ENCODE assay signal across 25 mouse cellular contexts in the genomic region with DNA sequence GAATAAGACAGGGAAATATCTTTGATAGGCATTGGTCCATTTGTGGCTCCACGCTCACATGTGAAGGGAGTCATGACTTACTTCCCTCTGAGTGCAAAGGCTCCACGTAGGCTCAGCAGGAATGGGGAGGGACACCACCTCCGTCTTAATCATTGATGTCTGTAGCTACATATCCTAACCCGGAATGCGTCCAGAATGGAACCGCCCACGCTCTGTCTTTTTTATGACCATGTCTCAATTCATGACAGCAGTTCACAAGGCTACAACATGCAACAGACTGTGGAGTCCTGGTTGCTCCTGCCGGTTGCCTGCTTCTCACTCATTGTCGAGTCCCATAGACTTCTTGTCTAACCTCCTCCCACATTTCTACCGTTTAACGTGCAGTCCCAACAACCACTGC.
DNase-seq lines count a peak whose midpoint lies in the region; ATAC-seq and TF ChIP-seq lines count a peak whose summit lies in the region.
"Had no signal": no experiment of that assay in that cellular context is flagged by ENCODE, and none has a peak within 500 bp of the region (broad histone marks: within the 10 kb centered on the region; RNA-seq: fewer than 3 reads in every experiment).

No protein-coding gene starts in this region.

- H3K4me1 ChIP-seq in embryonic facial prominence, embryonic 12.5 days = peaks cover 7% of the 10 kb centered on the region; the same call in 1 of the 2 replicates
- H3K4me1 ChIP-seq in limb, embryonic 14.5 days (ENCODE audit: control insufficient read depth, insufficient read depth, low read length) = peaks cover 41% of the 10 kb centered on the region
- H3K4me1 ChIP-seq: liver, embryonic 12.5 days had no signal

- 78% methylated on average over 11 of the region's 11 CpGs for WGBS in embryonic facial prominence, embryonic 12.5 days
- 81% methylated on average over 11 of the region's 11 CpGs for WGBS in limb, embryonic 14.5 days

- H3K36me3 ChIP-seq in embryonic facial prominence, embryonic 12.5 days = no peaks in the 10 kb centered on the region
- no peaks in the 10 kb centered on the region for H3K36me3 ChIP-seq in limb, embryonic 14.5 days (ENCODE audit: control insufficient read depth, insufficient read depth, low read length)
- H3K36me3 ChIP-seq: heart, embryonic 12.5 days; hindbrain, embryonic 10.5 days; hindbrain, embryonic 15.5 days; liver, embryonic 12.5 days; midbrain, embryonic 15.5 days had no signal

- H3K4me3 ChIP-seq in embryonic facial prominence, embryonic 12.5 days = no peak overlapping the region
- no peak overlapping the region for H3K4me3 ChIP-seq in limb, embryonic 14.5 days (replicated peaks; ENCODE audit: low read length)
- H3K4me3 ChIP-seq: heart, embryonic 12.5 days; hindbrain, embryonic 10.5 days; hindbrain, embryonic 15.5 days; liver, embryonic 12.5 days; midbrain, embryonic 15.5 days had no signal

- TF ChIP-seq POLR2A in limb, embryonic 14.5 days (IDR thresholded peaks at IDR 0.05; ENCODE audit: borderline replicate concordance, extremely low read depth, insufficient read depth, insufficient read length) = no peak

- DNase-seq in NIH3T3 (ENCODE audit: low read depth) = peak; percentile 62
- DNase-seq in fat pad, adult 2 months (ENCODE audit: extremely low read depth, low read depth, low spot score) = peak; percentile 40
- DNase-seq in limb, embryonic 14.5 days (ENCODE audit: low spot score) = no peak
- DNase-seq in lung, postnatal 10 days = no peak
- DNase-seq in adrenal gland, adult 8-10 months = no peak
- DNase-seq in cerebellum, adult 9-11 months = no peak
- DNase-seq: adrenal gland, postnatal 10 days; cerebellum, adult 8-10 months; forebrain, postnatal 0 days; gastrocnemius, postnatal 14 days; kidney, adult 11 months; kidney, postnatal 4 days; liver, postnatal 0 days; right cerebral cortex, postnatal 4 days; thymus, adult 18-20 months; thymus, postnatal 25 days had no signal

- ATAC-seq in embryonic facial prominence, embryonic 12.5 days (ENCODE audit: insufficient number of reproducible peaks, insufficient read depth, low FRiP score, low TSS enrichment) = no peak
- ATAC-seq in limb, embryonic 14.5 days (ENCODE audit: low FRiP score, low read depth) = no peak
- ATAC-seq: forebrain, postnatal 0 days; inflammation-experienced regulatory T-cells, adult 6 months; liver, embryonic 12.5 days; liver, postnatal 0 days; midbrain, embryonic 15.5 days had no signal

- no peak overlapping the region for H3K9ac ChIP-seq in embryonic facial prominence, embryonic 12.5 days
- H3K9ac ChIP-seq in limb, embryonic 14.5 days (ENCODE audit: low read depth, low read length, severe bottlenecking) = no peak overlapping the region
- H3K9ac ChIP-seq: forebrain, postnatal 0 days; heart, embryonic 12.5 days; hindbrain, embryonic 15.5 days; liver, embryonic 12.5 days; liver, postnatal 0 days; midbrain, embryonic 15.5 days had no signal

- H3K9me3 ChIP-seq in embryonic facial prominence, embryonic 12.5 days = no peaks in the 10 kb centered on the region
- no peaks in the 10 kb centered on the region for H3K9me3 ChIP-seq in limb, embryonic 14.5 days (ENCODE audit: control insufficient read depth, low read length)
- H3K9me3 ChIP-seq: heart, embryonic 12.5 days; hindbrain, embryonic 10.5 days; hindbrain, embryonic 15.5 days; liver, embryonic 12.5 days; midbrain, embryonic 15.5 days had no signal

- H3K4me2 ChIP-seq in embryonic facial prominence, embryonic 12.5 days (replicated peaks) = no peak overlapping the region
- H3K4me2 ChIP-seq in limb, embryonic 14.5 days (replicated peaks; ENCODE audit: low read depth, low read length, severe bottlenecking) = no peak overlapping the region
- H3K4me2 ChIP-seq: heart, embryonic 12.5 days; hindbrain, embryonic 15.5 days; liver, embryonic 12.5 days; midbrain, embryonic 15.5 days had no signal

- H3K27ac ChIP-seq in embryonic facial prominence, embryonic 12.5 days = peak overlapping the region; percentile 4; the same call in 1 of the 2 replicates
- peak overlapping the region; percentile 52 for H3K27ac ChIP-seq in limb, embryonic 14.5 days (replicated peaks; ENCODE audit: low read depth, low read length)
- H3K27ac ChIP-seq: hindbrain, embryonic 10.5 days; hindbrain, embryonic 15.5 days; liver, embryonic 12.5 days; midbrain, embryonic 15.5 days; stomach, postnatal 0 days had no signal

- H3K27me3 ChIP-seq in embryonic facial prominence, embryonic 12.5 days = no peaks in the 10 kb centered on the region
- H3K27me3 ChIP-seq in limb, embryonic 14.5 days (ENCODE audit: control insufficient read depth, insufficient read depth, low read length) = no peaks in the 10 kb centered on the region
- H3K27me3 ChIP-seq: CH12.LX; heart, embryonic 12.5 days; hindbrain, embryonic 15.5 days; liver, embryonic 12.5 days; midbrain, embryonic 15.5 days had no signal

Comparison
In these comparisons a context has a peak if more than half of its experiments do, and no peak if none do; other contexts are left out.
1. DNase-seq: peak in NIH3T3 (single experiment) and fat pad, adult 2 months (single experiment); none in limb, embryonic 14.5 days (single experiment), lung, postnatal 10 days (single experiment), adrenal gland, adult 8-10 months (single experiment) and cerebellum, adult 9-11 months (single experiment).